Mouse (Mus musculus): ENCODE results near the gene Glce.

The Glce gene

DNA sequence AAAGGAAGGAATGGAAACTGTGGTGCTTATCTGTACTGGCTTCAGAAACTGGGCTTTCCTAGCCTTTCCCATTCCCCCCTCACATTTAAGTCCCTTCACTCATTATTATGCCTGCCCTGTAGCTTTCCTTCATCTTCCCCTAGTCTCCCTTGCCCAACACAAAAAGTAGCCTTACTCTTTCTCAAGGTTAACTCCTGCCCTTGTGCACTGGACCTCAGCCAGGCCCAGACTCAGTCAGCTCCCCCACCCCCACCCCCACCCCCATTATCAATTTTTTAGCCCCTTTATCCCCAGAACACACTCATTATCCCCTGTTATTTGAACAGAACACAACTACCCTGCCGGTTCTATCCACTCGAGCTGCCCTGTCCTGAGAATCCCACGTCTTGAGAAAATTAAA is 1.0 kb upstream of the Glce start:
- in situ Hi-C loops (cut with MboI, MseI) = loop anchor here (10.0 kb wide), 1 partner anchor 159 kb away; no protein-coding TSS in a partner anchor

DNA sequence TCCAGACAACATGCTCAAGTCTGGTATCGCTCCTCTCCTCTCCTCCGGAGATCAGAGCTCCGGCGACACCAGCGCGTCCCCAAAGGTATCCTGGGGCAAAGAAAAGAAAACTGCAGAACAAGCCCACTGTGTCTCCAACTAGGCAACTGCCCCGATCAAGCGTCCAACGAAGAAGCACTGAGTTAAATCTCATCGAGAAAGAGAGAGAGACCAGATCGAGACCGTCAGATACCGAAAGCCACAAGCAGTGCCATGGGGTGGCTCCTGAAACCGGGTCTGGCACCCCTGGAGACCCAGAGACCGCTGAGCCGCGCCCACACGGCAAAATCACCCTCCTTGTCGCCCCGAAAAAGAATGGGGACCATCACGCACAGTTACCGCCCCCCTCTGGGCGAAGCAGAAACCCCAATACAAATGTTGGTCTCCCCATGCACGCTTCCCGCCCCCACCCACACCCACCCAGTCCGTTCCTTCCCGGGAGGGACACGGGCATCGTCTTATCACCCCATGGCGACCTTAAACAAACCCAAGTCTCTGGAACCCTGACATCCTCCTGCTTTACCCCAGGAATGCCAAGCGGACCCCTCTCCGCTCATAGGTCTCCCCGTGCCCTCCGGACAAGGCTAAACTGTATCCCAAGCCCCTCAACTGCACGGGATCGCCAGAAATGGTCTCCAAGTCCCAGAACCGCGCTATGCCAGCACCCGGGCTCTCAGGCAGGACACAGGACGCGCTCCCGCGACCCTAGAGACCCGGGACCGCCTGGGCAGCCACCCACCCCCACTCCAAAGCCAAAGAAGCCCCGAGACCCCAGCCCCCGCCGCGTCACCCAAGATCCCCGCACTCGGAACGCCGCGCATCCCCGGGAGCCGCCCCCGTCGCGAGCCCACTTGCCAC is 656 bp downstream of the Glce start:
- in situ Hi-C loops (cut with MboI, MseI) = loop anchor here (10.0 kb wide), 1 partner anchor 157 kb away; no protein-coding TSS in a partner anchor

DNA sequence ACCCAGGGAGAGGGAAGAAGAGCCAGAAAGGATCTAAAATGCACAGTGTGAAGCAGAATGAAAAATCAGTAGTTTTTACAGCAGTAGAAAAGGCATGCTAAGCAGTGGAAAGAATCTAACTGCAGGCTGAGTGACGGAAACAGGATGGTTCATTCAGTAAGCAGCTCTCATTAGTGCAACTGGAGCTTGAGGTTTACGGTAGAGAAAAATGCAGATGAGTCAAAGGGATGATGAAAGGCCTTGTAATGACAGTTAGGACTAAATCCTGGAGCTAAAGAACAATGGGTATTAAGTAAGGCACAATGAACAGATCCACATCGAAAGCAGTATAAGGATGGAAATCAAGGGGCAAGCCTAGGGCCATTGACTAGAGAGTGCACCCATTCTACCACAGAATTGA is 3.7 kb downstream of the Glce start:
- in situ Hi-C loops (cut with MboI, MseI) = no loop called here

DNA sequence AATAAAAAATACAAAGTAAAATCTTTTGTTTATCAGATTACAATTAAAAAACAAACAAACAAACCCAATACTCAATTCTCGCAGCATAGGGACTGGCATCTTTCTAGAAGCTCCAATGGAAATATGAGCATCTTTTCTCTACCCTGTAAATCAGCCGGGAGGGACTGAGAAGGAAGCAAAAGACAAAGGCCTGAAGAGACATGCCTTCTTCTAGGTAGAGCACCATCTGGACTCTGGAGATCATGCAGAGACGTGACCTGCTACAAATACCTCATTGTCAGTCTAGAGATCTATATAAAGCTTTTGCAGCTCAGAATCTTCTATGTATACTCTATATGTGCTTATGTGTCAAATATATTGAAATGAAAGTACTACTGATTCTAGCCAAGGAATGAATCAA is 6.6 kb downstream of the Glce start:
- in situ Hi-C loops (cut with MboI, MseI) = no loop called here

DNA sequence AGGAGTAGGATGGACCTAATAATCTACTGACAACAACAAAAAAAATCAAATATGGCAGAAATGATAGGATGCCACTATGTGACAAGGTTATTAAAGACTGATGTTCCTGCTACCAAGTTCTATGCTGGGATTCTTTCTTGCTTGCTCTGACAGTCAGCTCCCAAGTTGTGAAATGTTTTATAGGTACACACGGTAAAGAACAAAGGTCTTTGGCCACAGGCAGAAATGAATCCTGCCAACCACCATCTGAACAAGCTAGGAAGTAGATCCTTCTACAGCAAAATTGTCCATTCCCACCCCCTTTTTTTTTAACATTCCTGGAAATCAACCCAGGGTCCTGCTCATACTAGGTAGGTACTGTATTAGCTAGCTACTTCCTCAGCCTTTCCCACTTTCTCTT is 25.9 kb downstream of the Glce start:
- in situ Hi-C loops (cut with MboI, MseI) = no loop called here

DNA sequence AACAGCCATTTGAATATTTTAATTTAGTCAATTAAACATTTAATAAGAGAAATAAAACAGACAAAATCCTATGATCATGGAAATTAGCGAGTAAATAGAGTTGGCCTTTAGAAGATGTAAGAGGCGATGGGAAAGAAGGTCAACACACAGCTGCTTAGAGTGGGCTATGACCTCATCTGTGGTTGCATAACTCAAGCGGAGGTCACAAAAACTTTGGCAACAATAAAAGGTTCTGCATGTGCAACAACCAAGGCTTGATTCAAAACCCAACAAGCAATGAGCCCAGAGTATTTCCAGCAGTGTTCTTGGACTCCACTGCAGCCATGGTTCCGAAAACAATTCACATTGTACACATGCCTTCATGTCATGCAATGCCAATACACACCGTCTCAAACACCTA is 30.9 kb downstream of the Glce start:
- in situ Hi-C loops (cut with MboI, MseI) = no loop called here

DNA sequence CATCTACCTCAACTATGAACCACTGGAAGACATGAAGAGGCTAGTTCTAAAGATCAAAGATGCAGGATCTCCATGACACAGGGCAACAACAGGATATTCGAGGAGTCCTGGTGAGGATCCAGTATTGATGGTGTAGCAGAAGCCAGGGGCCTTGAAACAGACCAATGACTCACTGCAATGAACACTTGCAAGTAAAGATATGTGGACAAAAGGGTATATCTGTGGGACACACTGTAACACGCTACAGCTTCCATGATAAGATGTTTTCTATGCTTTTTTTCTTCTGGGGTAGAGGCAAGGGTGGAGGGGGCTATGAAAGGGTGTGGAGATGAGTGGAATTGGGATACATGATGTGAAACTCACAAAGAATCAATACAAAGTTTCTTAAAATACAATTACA is 36.9 kb downstream of the Glce start:
- in situ Hi-C loops (cut with MboI, MseI) = loop anchor here (5.0 kb wide), 1 partner anchor 657 kb away; no protein-coding TSS in a partner anchor

DNA sequence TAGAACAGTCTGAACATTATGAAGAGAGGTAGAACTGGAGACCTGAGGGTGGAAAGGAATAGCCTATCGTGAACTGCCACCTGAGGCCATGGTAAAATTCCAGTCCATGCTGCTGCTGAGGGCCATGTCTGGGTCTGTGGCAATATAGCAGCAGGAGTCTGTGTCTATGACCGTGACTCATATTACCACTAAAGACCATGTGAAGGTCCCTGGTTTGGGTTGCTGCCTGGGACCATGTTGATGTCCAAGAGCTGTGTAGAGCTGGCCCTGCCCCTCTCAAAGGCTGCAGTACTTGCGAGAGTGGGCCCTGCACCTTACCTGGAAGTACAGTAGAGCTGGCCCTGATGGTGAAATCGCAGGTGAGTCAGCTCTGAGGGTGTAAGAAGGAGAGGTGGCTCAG is 37.6 kb downstream of the Glce start:
- in situ Hi-C loops (cut with MboI, MseI) = loop anchor here (5.0 kb wide), 1 partner anchor 657 kb away; no protein-coding TSS in a partner anchor

DNA sequence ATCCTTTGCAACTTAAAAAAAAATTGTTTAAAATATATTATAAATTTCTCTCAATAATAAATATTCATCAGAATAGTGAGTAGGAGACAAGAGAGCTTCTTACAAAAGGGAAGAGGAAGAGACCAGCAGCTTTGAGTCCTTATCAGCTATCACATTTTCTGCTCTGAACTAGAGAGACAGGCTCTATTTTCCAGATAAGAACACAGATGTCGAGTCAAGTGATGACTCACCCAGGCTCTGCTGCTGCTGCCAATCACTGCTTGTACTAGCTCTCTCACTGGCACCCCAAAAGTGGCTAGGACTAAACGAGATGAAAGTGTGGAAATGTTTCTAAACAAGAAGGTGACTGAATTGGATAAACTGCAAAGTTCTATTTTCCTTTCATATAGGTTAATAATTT is 39.5 kb downstream of the Glce start:
- in situ Hi-C loops (cut with MboI, MseI) = no loop called here

DNA sequence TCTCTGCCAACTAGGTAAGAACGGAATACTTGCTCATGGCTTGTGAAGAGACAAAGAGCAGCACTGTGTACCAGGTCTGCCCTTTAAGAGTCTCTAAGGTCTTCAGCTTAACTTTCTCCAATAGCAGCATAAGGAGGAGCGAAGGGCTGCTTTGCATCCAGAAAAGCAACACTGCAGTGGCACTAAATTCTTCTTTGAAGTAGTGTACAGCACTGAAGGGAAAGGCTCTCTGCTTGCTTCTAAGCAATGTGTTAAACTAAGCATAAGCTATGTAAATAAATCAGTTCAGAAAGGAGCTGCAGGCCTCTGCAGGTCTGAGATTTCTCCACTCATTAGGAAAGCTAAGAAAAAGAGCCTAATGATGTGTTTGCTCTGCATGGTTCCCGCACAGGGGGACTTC is 40.9 kb downstream of the Glce start:
- in situ Hi-C loops (cut with MboI, MseI) = no loop called here

DNA sequence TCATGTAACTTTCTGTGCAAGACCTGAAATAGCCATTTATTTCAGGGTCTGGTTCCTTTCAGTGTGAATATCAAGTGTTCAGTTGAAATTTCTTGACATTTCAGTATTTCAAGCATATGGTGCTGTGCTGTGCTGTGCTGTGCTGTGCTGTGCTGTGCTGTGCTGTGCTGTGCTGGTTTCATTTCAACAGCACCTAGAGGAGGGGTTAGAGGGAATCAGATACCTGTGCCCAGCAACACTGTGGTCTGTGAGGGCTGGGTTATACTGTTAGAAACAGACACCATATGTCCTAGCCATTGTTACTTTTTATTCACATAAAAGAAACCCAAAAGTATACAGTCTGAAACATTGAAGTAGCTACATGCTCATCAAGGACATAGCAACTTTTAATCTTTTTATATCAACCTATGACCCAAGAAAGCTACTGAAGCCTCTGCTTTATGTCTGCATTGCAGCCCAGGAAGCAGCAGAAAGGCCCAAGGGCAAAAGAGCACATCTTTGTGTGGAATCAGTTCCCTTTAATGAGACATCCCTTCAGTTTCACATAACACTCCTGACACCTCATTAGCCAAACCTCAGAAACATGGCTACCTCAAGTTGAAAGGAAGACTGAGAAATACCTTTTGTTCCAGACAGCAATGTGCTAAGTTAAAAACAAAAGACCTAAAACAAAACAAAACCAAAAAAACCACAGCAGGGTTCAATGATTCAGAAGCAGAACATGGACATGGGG is 42.3 kb downstream of the Glce start:
- in situ Hi-C loops (cut with MboI, MseI) = no loop called here

DNA sequence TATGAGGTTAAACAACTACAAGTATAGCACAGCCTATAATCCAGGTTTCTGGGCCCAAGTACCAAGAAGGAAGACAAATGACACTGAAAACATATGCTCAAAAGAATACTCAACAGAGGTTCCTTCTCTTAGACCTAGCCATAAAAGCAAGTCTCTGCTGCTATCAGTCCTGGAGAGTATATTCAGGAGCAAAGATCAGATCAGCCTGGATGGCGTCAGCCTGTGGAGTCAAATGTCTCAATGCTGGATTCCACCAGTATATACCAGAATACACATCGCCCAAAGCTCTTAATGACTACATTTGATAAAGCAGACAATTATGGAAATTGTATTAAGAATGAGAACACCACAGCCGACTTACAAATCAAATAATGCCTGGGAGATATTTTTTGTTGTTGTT is 60.2 kb downstream of the Glce start:
- in situ Hi-C loops (cut with MboI, MseI) = no loop called here

DNA sequence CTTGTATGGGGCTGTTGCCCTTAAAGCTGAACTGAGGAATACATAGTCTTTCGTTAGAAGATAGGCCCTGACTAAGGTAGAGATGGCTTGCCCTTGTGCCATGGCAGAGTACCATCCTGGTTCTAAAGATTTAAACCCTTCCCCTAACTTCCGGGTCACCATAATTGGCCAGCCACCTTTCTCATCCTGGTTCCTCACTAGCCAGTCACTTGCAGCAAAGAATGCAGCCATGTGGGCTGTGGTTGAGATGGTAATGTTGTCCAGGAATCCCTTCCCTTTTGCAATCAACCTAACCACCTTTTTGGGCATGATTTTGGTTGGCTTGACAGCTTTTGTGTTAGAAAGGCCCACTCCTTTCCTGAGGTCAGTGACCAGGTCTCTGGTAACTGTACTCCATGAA is 62.0 kb downstream of the Glce start:
- in situ Hi-C loops (cut with MboI, MseI) = no loop called here

DNA sequence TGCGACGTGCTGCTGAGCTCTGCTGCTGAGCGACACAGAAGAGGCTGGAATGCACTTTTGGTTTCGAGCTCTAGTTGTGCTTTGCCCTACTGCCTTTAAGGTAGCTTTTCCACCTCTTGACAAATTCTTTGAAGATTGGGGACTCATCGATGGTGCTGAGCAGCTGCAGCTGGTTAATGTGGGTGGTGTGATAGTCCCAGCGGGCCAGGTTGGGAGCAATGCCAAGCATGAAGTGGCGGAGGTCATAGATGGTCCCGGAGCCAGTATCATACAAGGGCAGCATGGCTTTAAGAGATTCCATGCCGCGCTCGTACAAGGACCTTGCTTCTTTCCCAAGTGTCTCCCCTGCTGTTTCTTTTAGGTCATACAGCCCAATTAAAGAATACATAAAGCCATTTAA is 62.5 kb downstream of the Glce start:
- in situ Hi-C loops (cut with MboI, MseI) = no loop called here

DNA sequence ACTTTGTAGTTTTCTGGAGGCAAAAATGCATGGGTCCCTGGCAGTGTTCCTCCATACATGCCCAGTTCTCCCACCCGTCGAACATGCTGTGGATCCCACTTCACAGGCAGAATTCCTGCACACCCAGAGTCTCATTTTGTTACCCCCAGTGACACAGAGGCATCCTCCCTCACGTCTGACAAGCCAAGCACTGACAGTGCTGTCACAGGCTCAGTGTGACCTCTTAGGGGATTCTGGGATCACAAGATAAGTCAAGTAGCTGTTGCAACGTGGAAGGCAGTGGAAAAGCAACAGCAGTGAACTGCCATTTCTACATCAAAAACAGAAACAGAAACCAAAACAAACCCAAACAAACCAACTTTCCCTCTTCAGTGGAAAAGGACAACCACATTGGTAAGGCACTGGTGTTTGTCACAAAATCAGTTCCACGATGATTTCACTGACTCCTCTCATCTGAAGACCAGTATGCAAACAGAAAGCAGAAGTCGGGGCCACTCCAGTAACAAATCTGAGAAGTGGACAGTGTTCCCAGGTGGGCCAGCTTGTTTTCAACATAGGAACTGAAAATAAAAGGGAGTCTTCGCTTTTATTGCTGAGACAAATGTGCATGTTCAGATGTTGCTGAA is 64.5 kb downstream of the Glce start:
- in situ Hi-C loops (cut with MboI, MseI) = no loop called here

DNA sequence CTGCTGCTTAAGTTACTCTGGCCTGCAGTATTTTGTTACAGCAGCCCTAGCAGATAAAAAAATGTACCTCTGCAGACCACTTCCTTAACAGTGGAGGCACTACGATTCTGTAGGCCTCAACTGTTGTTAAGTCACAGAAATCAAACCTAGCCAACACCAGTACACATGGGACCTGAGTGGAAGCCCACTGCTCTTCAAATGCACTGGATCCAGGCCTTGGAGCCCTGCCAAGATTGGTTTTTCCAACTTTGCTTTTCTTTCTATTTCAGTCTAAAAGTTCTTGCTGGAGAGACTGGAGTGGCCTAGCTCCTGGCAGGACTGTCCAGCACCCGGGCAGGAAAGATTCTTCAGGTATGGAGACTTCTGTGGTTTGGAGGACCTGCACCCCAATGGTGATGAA is 66.2 kb downstream of the Glce start:
- in situ Hi-C loops (cut with MboI, MseI) = no loop called here

DNA sequence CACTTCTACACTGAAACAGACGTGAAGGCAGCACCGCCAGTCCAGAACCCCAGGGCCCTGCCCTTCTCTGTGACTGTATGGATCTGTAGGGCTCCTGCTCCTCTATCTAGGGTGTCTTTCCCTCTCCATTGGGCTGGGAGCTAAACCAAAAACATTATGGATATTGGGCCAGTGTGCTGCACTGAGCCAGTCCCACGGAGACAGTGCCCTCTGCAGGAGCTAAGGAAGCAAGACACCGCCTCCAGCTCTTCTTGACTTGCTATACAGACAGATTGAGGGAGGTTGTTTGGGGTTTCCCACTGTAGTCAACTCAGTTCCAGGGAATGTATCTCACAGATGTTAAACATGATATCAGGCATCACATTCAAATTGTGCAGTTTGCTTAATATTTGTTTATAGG is 71.7 kb downstream of the Glce start:
- in situ Hi-C loops (cut with MboI, MseI) = no loop called here

DNA sequence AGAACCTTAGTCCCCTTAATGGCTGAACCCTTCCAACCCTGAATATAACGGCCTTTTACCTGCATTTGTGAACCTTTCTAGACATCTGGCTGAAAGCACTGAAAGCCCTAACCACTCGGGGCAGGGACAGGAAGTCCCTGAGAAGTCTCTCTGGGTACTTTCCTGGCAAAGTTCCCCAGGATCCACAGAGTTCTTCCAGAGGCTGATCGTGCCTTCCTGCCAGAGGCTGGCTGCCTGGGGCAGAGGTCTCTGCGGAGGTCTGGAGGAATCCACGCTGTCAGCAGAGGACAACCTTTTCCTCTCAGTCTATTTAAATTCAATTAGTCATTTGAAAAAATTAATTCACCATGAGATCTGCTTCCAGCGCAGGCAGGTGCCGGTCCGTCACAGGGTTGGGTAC is 73.3 kb downstream of the Glce start:
- in situ Hi-C loops (cut with MboI, MseI) = no loop called here

DNA sequence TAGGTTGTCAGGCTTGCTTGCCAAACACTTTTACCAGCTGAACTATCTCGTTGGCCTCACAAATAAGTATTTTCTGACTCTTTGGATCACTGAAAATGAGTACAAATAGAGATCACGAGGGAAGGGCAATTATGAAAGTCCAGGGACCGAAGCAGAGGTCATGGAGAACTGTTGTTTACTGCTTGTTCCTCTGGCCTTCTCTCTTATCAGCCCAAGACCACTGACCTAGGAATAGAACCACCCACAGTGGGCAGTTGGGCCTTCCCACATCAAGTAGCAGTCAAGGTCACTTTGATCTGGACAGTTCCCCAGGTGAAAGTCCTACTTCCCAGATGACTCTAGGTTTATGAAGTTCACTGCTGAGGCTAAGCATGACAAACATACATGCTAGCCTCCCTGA is 80.3 kb downstream of the Glce start:
- in situ Hi-C loops (cut with MboI, MseI) = no loop called here

DNA sequence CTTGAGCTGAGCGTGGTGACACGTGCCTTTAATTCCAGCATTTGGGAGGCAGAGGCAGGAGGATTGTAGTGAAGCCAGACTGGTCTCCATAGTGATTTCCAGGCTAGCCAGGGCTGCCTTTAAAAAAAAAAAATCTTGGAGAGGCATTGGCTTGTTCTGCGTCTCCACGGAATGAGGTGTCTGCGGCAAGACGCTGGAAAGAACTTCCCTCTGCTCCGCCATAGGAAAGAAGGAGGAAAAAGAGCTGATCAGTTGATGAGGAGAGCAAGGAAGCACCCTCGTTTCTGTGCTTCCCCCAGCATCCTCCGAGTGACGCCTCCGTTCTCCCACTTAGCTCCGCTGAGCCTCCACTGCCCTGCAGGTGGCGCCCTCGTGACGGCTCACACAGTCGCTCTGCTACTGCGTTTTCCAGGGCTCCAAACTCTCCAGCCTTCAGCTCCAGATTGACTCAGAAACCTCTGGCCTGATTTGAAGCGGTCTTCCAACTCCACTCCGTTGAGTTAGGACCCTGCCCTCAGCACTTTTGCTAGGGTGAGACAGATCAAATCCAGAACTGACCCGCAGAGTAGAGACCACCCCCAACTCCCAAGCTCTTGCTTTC is 82.3 kb downstream of the Glce start:
- in situ Hi-C loops (cut with MboI, MseI) = no loop called here

DNA sequence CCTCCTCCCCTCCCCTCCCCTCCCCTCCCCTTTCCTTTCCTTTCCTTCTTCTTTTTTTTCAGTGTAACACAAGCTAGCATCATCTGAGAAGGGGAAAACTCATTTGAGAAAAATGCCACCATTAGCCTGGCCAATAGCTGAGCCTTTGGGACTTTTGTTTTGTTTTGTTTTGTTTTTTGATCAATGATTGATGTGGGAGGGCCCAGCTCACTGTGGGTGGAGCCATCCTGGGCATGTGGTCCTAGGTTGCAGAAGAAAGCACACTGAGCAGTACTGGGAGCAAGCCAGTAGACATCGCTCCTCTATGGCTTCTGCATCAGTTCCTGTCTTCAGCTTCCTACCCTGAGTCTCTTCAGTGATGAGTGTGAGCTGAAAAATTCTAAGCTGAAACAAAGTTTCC is 86.6 kb downstream of the Glce start:
- in situ Hi-C loops (cut with MboI, MseI) = loop anchor here (5.0 kb wide), 1 partner anchor 206 kb away; no protein-coding TSS in a partner anchor

DNA sequence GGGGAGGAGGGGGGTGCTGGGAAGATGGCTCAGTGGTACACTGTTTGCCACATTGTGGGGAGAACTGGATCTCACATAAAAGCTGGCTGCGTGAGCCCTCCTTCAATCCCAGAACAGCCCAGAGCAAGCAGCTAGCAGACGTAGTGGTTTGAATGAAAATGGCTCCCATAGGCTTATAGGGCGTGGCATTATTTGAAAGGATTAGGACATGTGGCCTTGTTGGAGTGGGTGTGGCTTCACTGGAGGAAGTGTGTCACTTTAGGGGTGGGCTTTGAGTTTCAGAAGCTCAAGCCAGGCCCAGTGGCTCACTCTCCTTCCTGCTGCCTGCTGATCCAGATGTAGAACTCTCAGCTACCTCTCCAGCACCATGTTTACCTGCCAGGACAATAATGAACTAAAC is 90.2 kb downstream of the Glce start:
- in situ Hi-C loops (cut with MboI, MseI) = no loop called here
